Mouse (Mus musculus): ENCODE data around the gene Cul4a.

Cul4a gene

GRCm38 (mm10) chr8:13179948-13180347 is 74.5 kb downstream of the Cul4a start:
- no peak for ATAC-seq (ENCODE audit: low TSS enrichment)

- no peak for ATAC-seq (ENCODE audit: low TSS enrichment)
These were observed 75.0 kb downstream of the Cul4a start for GRCm38 (mm10) chr8:13180408-13180807.

GRCm38 (mm10) chr8:13180911-13181690 is 75.7 kb downstream of the Cul4a start:
- no peak for ATAC-seq (ENCODE audit: low TSS enrichment)

GRCm38 (mm10) chr8:13181691-13181976 is 76.2 kb downstream of the Cul4a start:
- ATAC-seq (ENCODE audit: low TSS enrichment), result no peak

GRCm38 (mm10) chr8:13186819-13187218 is 81.4 kb downstream of the Cul4a start:
- no peak for ATAC-seq (ENCODE audit: low TSS enrichment)

GRCm38 (mm10) chr8:13187229-13187628 is 81.8 kb downstream of the Cul4a start:
- ATAC-seq (ENCODE audit: low TSS enrichment), result no peak

- no peak for ATAC-seq (ENCODE audit: low TSS enrichment)
These were observed 82.2 kb downstream of the Cul4a start for GRCm38 (mm10) chr8:13187638-13188037.

- ATAC-seq (ENCODE audit: low TSS enrichment), result no peak
These were observed 82.7 kb downstream of the Cul4a start for GRCm38 (mm10) chr8:13188052-13188555.

GRCm38 (mm10) chr8:13188857-13189256 is 83.4 kb downstream of the Cul4a start:
- no peak for ATAC-seq (ENCODE audit: low TSS enrichment)

- no peak for ATAC-seq (ENCODE audit: low TSS enrichment)
These were observed 84.8 kb downstream of the Cul4a start for GRCm38 (mm10) chr8:13190235-13190634.

- no peak for ATAC-seq (ENCODE audit: low TSS enrichment)
These were observed 89.4 kb downstream of the Cul4a start for GRCm38 (mm10) chr8:13194818-13195217.

- ATAC-seq (ENCODE audit: low TSS enrichment), result no peak
These were observed 92.1 kb downstream of the Cul4a start for GRCm38 (mm10) chr8:13197493-13197892.
